In genomic region chr1:51808228-51808627, GRCm38 (mm10) we compare ENCODE assay signal across 18 mouse cellular contexts.
"Had no signal": no experiment of that assay in that cellular context is flagged by ENCODE, and none has a peak within 500 bp of the region (broad histone marks: within the 10 kb centered on the region; RNA-seq: fewer than 3 reads in every experiment).

No protein-coding gene starts in this region.

- H3K4me1 ChIP-seq: liver, embryonic 12.5 days; liver, embryonic 15.5 days had no signal

- DNase-seq: kidney, postnatal 25 days; layer of hippocampus, adult 9-11 months; liver; lung, adult 18-20 months; lung, postnatal 10 days; lung, postnatal 4 days; thymus, adult 18-20 months; thymus, postnatal 36 days had no signal

- H3K4me3 ChIP-seq: layer of hippocampus, adult 2 months; limb, embryonic 10.5 days; limb, embryonic 13.5 days; liver, embryonic 12.5 days; liver, embryonic 15.5 days; lung, embryonic 15.5 days; midbrain, embryonic 12.5 days; midbrain, embryonic 15.5 days; neural tube, embryonic 13.5 days had no signal

- H3K9ac ChIP-seq: limb, embryonic 13.5 days; liver, embryonic 12.5 days; liver, embryonic 15.5 days; lung, embryonic 15.5 days; midbrain, embryonic 12.5 days; midbrain, embryonic 15.5 days; neural tube, embryonic 13.5 days had no signal

- H3K9me3 ChIP-seq: limb, embryonic 10.5 days; limb, embryonic 13.5 days; liver, embryonic 12.5 days; liver, embryonic 15.5 days; lung, embryonic 15.5 days; midbrain, embryonic 12.5 days; midbrain, embryonic 15.5 days; neural tube, embryonic 13.5 days had no signal

- H3K4me2 ChIP-seq: limb, embryonic 13.5 days; liver, embryonic 12.5 days; liver, embryonic 15.5 days; lung, embryonic 15.5 days; midbrain, embryonic 12.5 days; midbrain, embryonic 15.5 days; neural tube, embryonic 13.5 days had no signal

- ATAC-seq: liver, embryonic 12.5 days; midbrain, embryonic 15.5 days had no signal

- H3K27me3 ChIP-seq: limb, embryonic 13.5 days; liver, embryonic 12.5 days; liver, embryonic 15.5 days; lung, embryonic 15.5 days; midbrain, embryonic 12.5 days; midbrain, embryonic 15.5 days; neural tube, embryonic 13.5 days had no signal

- H3K27ac ChIP-seq: kidney, postnatal 0 days; layer of hippocampus, adult 2 months; limb, embryonic 10.5 days; limb, embryonic 13.5 days; liver, embryonic 12.5 days; liver, embryonic 15.5 days; lung, embryonic 15.5 days; midbrain, embryonic 12.5 days; midbrain, embryonic 15.5 days; neural tube, embryonic 13.5 days had no signal

- H3K36me3 ChIP-seq: liver, embryonic 12.5 days; liver, embryonic 15.5 days; lung, embryonic 15.5 days; midbrain, embryonic 12.5 days; midbrain, embryonic 15.5 days; neural tube, embryonic 13.5 days had no signal
